Mouse (Mus musculus) midbrain, embryonic 15.5 days (tissue): ENCODE results near the gene Sptssa. TPM values are rescaled to one million over a fixed set of nuclear protein-coding genes. Genes with fewer than 3 reads are reported as not detected.

Source experiments
- ATAC-seq: fragments of 200-750 bp; cut with Nextera tagmentation; replicated peaks from 2 replicates; pipeline ENCODE4 v1.8.0; 2017; ENCODE audit warnings: moderate TSS enrichment
- H3K27ac ChIP-seq: fragments of 300-500 bp; sonication (generic); 2 replicates; pipeline ENCODE4 v1.5.1; 2015; ENCODE audit warnings: mild to moderate bottlenecking, inconsistent platforms
- H3K27me3 ChIP-seq: fragments of 300-500 bp; sonication (generic); replicated peaks from 2 replicates; pipeline ENCODE4 v1.6.1; 2015; ENCODE audit warnings: inconsistent platforms
- H3K36me3 ChIP-seq: fragments of 300-500 bp; sonication (generic); replicated peaks from 2 replicates; pipeline ENCODE4 v1.6.1; 2015; ENCODE audit warnings: inconsistent platforms
- H3K4me1 ChIP-seq: fragments of 300-500 bp; sonication (generic); 2 replicates; pipeline ENCODE4 v1.6.1; 2015; ENCODE audit warnings: inconsistent platforms
- H3K4me2 ChIP-seq: fragments of 300-500 bp; sonication (generic); 2 replicates; pipeline ENCODE4 v1.6.1; 2015; ENCODE audit warnings: inconsistent platforms, mild to moderate bottlenecking, moderate library complexity
- H3K4me3 ChIP-seq: fragments of 300-500 bp; sonication (generic); 2 replicates; pipeline ENCODE4 v1.5.1; 2015; ENCODE audit warnings: mild to moderate bottlenecking, inconsistent platforms
- H3K9ac ChIP-seq: fragments of 300-500 bp; sonication (generic); 2 replicates; pipeline ENCODE4 v1.6.1; 2015; ENCODE audit warnings: mild to moderate bottlenecking, inconsistent platforms
- H3K9me3 ChIP-seq: fragments of 300-500 bp; sonication (generic); 2 replicates; pipeline ENCODE4 v1.6.1; 2016; ENCODE audit warnings: inconsistent platforms
- WGBS: fragments of 180-500 bp; shearing (Covaris S2); methylation state at CpG from one replicate; pipeline ENCODE4 v1.1.7; 2015; ENCODE audit warnings: mixed read lengths; 5-methylcytosine and 5-hydroxymethylcytosine counted together
- polyA plus RNA-seq: library from polyadenylated mRNA; unstranded; fragments of >200 nt; fragmentation: Nextera tagmentation; extraction: Ambion mirVana; gene quantifications from 2 replicates; pipeline ENCODE4 v1.2.1, GENCODE M21; 2015

Gene Sptssa
- 169 and 171 TPM in 2 replicates for polyA plus RNA-seq

- peak; percentile 99 for ATAC-seq
- H3K9ac ChIP-seq, result peak within 1 kb of the TSS; percentile 67
- H3K9me3 ChIP-seq, result no peaks in the 10 kb centered on the region
- H3K4me3 ChIP-seq, result peak within 1 kb of the TSS; percentile 74
- no peaks in the 10 kb centered on the region for H3K36me3 ChIP-seq
- 8% methylated on average over 53 of the region's 53 CpGs for WGBS
- H3K4me1 ChIP-seq, result peaks cover 26% of the 10 kb centered on the region
- H3K27ac ChIP-seq, result peak within 1 kb of the TSS; percentile 82
- H3K27me3 ChIP-seq, result no peaks in the 10 kb centered on the region
- H3K4me2 ChIP-seq, result peak within 1 kb of the TSS; percentile 65
Observed at GRCm38 (mm10) chr12:54656396-54657171, at the start of gene Sptssa. Sptssa (minus strand) TSS chr12:54656573.

DNA sequence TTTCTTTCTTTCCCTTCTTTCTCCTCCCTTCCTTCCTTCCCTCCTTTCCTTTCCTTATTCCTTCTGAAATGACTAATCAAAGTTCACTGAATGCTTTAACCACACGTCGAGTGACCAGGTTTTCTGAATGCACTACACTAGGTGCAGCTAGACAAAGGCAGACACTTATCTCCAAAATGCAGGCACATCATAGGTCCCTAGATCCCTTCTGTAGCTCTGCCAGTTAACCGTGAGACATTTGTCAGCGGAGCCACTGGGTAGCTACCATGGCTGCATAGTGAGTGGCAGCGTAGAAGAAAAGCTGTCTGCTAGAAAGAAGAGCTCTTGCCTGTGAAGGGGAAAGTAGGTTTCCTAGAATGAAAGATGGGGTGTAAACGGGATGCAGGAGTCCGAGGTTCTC is 43.0 kb upstream of the Sptssa start:
- no peaks in the 10 kb centered on the region for H3K9me3 ChIP-seq
- H3K27ac ChIP-seq, result no peak overlapping the region
- peaks cover 7% of the 10 kb centered on the region for H3K4me1 ChIP-seq
- H3K4me3 ChIP-seq, result no peak overlapping the region
- H3K9ac ChIP-seq, result no peak overlapping the region
- 72% methylated on average over 7 of the region's 7 CpGs for WGBS
- H3K36me3 ChIP-seq, result no peaks in the 10 kb centered on the region
- no peaks in the 10 kb centered on the region for H3K27me3 ChIP-seq
- no peak overlapping the region for H3K4me2 ChIP-seq
- ATAC-seq, result no peak

DNA sequence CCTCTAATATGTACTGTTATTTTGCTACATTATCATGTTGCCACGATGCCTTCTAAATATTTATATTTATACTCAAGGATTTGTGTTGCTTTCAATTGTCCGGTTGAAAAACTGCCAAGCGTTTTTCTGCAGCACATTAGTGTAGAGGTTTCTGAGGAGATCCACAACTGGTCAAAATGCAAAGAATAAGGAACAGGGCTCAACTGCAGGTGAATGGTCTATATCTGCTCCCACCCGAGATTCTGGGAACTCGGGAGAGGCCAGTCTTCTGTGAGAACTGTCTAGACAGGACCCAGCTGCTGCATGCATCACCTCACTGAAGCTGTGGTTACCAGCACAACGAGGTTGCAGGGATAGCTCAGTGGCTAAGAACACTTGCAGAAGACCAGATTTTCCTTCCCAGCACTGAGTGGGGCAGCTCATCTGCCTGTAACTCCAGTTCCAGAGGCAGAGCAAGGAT is 41.4 kb upstream of the Sptssa start:
- Histone ChIP-seq H3K9ac (no peak overlapping the region), H3K4me1 (peaks cover 19% of the 10 kb centered on the region), H3K4me2 (no peak overlapping the region), H3K36me3 (no peaks in the 10 kb centered on the region), H3K27me3 (no peaks in the 10 kb centered on the region), H3K9me3 (no peaks in the 10 kb centered on the region), H3K27ac (peak overlapping the region; percentile 62; the same call in 1 of the 2 replicates), H3K4me3 (no peak overlapping the region)
- 50% methylated on average over 6 of the region's 6 CpGs for WGBS
- ATAC-seq, result no peak

- H3K4me3 ChIP-seq, result no peak overlapping the region
- peak overlapping the region; percentile 62 for H3K27ac ChIP-seq
- ATAC-seq, result peak; percentile 35
- peaks cover 23% of the 10 kb centered on the region for H3K4me1 ChIP-seq
- H3K9ac ChIP-seq, result no peak overlapping the region
- no peaks in the 10 kb centered on the region for H3K9me3 ChIP-seq
- H3K36me3 ChIP-seq, result no peaks in the 10 kb centered on the region; the same call in 1 of the 2 replicates
- H3K27me3 ChIP-seq, result no peaks in the 10 kb centered on the region
- no peak overlapping the region for H3K4me2 ChIP-seq
- 12% methylated on average over 7 of the region's 7 CpGs for WGBS
Observed at GRCm38 (mm10) chr12:54697003-54697597, 40.7 kb upstream of the Sptssa start.

- Histone ChIP-seq H3K27ac (peak overlapping the region; percentile 99), H3K27me3 (no peaks in the 10 kb centered on the region), H3K4me2 (peak overlapping the region; percentile 66), H3K4me1 (peaks cover 23% of the 10 kb centered on the region), H3K36me3 (no peaks in the 10 kb centered on the region; the same call in 1 of the 2 replicates), H3K9me3 (no peaks in the 10 kb centered on the region), H3K4me3 (peak overlapping the region; percentile 87), H3K9ac (peak overlapping the region; percentile 56)
- ATAC-seq, result peak; percentile 93
- WGBS, result under 1% methylated on average over 32 of the region's 32 CpGs
Observed at GRCm38 (mm10) chr12:54696242-54697002, 40.0 kb upstream of the Sptssa start.

DNA sequence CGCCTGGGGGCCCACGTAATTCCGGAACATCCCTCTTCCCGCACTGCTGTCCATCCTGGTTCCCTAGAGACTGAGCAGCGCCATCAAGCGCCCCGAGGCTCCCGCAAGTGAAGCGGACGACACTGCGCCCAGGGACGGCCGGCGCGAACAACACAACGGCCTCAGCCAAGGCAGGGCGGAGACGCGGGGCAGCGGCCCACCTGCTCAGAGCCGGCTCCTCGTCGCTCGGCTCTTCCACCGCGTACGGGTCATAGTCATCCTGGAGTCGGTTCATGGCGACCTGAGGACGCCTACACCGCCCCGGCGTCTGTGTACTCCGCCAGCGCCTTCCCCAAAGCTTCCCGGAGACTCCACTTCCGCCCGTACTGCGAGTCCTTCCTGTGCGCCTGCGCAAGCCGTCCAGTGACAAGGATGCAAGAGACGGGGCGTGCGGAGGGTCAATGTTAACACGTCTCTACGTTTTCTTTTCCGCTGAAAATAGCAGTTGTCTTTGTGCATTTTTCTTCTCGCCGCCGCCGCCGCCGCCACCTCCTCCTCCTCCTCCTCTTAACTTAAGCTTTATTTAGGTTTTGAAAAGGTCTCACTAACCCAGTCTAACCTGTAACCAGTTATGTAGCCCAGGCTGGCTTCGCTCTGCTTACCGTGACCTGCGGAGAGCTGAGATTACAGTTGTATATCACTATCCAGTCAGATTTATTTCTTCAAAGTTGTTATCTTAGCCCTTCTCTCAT is 39.3 kb upstream of the Sptssa start, which contains the start of gene Eapp:
Gene Eapp (minus strand): TSS at position 387 of the 731 bp plus-strand sequence.
- H3K9ac ChIP-seq, result peak within 1 kb of the TSS; percentile 95
- H3K27me3 ChIP-seq, result no peaks in the 10 kb centered on the region
- ATAC-seq, result peak; percentile 94
- H3K27ac ChIP-seq, result peak within 1 kb of the TSS; percentile 99
- H3K4me3 ChIP-seq, result peak within 1 kb of the TSS; percentile 87
- peak within 1 kb of the TSS; percentile 66 for H3K4me2 ChIP-seq
- under 1% methylated on average over 57 of the region's 57 CpGs for WGBS
- no peaks in the 10 kb centered on the region for H3K9me3 ChIP-seq
- peaks cover 3% of the 10 kb centered on the region; the same call in 1 of the 2 replicates for H3K36me3 ChIP-seq
- peaks cover 23% of the 10 kb centered on the region for H3K4me1 ChIP-seq

DNA sequence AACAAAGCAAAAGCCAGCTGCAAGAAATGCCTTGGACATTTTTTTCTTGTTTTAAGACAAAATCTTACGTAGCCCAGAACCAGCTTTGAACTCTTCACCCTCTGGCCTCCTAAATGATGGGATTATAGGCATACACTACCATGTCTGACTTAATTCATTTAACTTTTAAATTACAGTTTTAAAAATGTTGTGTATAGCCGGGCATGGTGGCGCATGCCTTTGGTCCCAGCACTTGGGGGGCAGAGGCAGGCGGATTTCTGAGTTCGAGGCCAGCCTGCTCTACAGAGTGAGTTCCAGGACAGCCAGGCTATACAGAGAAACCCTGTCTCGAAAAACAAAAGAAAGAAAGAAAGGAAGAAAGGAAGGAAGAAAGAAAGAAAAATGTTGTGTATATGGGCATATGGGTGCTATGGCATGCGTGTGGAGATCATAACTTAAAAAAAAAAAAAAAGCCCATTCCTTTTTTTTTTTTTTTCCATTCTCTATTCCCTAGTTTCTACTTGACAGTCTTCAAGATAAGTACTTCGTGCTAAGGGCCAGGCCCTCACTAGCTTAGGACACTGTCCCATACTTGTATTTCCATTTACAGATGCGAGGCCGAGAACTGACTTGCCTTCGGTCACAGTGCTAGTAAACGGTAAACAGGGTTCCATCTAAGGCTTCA is 38.6 kb upstream of the Sptssa start:
- Histone ChIP-seq H3K4me3 (peak overlapping the region; percentile 87), H3K36me3 (peaks cover 5% of the 10 kb centered on the region; the same call in 1 of the 2 replicates), H3K9me3 (no peaks in the 10 kb centered on the region), H3K27me3 (no peaks in the 10 kb centered on the region), H3K27ac (peak overlapping the region; percentile 99), H3K4me2 (peak overlapping the region; percentile 66), H3K4me1 (peaks cover 23% of the 10 kb centered on the region), H3K9ac (peak overlapping the region; percentile 95)
- WGBS, result 34% methylated on average over 12 of the region's 12 CpGs
- no peak for ATAC-seq

DNA sequence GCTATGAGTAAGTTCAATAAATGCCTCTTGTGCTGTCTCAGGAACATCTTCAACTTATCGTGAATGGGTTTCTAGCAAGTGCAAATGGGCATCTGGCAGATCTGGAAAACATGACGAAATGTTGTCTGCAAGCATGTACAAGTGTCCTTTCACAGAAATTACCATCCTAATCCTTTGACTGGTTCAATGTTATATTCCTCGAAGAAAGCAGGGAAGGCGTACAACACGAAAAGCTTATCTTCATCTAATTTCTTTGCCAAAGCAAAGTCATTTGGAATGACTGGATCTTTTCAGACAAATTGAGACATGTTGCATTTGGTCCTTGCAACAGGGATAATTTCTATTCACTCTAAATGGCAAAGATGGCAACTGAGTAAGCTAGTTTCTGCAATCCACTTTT is 32.7 kb upstream of the Sptssa start:
- no peaks in the 10 kb centered on the region for H3K9me3 ChIP-seq
- 96% methylated on average over 5 of the region's 5 CpGs for WGBS
- ATAC-seq, result no peak
- peaks cover 27% of the 10 kb centered on the region for H3K36me3 ChIP-seq
- H3K27me3 ChIP-seq, result no peaks in the 10 kb centered on the region
- no peak overlapping the region for H3K4me2 ChIP-seq
- H3K27ac ChIP-seq, result no peak overlapping the region
- no peak overlapping the region for H3K9ac ChIP-seq
- peaks cover 13% of the 10 kb centered on the region; the same call in 1 of the 2 replicates for H3K4me1 ChIP-seq
- no peak overlapping the region for H3K4me3 ChIP-seq

DNA sequence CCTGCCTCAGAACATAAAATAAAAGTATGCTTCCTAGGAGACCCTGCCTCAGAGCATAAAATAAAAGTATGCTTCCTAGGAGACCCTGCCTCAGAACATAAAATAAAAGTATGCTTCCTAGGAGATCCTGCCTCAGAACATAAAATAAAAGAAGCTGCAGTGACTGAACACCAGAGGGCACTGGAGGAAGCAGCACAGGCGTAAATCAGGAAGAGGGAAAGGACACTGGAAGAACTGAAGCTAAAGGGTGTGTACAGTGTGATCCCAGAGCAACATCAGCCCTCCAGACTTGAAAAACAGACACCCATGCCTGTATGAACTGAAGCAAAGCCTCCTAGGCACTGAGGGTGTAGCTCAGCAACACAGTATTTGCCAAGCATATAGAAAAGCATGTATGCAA is 26.8 kb upstream of the Sptssa start:
- Histone ChIP-seq H3K27ac (no peak overlapping the region), H3K4me2 (no peak overlapping the region), H3K36me3 (peaks cover 17% of the 10 kb centered on the region), H3K9me3 (no peaks in the 10 kb centered on the region), H3K27me3 (no peaks in the 10 kb centered on the region), H3K9ac (no peak overlapping the region), H3K4me3 (no peak overlapping the region), H3K4me1 (no peaks in the 10 kb centered on the region)
- ATAC-seq, result no peak
- 24% methylated on average over 1 of the region's 1 CpGs for WGBS

DNA sequence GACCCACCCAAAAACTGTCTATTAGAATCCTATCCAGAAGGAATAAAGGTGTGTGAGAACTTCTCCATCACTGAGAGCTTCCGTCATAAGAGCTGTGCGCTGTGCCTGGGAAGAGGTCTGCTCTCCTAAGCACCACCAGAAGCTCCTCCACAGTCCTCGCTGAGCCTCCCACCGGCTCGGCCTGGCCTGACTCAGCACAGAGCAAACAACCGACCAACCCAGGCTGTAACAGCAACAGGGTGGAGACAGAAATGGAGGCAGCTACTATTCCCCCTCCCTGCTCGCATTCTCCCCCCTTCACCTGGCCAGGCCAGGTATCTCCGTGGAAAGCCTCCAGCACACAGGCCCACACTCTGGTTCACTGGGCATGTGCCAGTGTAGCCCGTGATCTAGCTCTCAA is 20.3 kb upstream of the Sptssa start:
- Histone ChIP-seq H3K4me3 (no peak overlapping the region), H3K27me3 (no peaks in the 10 kb centered on the region), H3K4me2 (no peak overlapping the region), H3K4me1 (no peaks in the 10 kb centered on the region), H3K27ac (no peak overlapping the region), H3K9me3 (no peaks in the 10 kb centered on the region), H3K9ac (no peak overlapping the region), H3K36me3 (peaks cover 17% of the 10 kb centered on the region)
- 97% methylated on average over 9 of the region's 9 CpGs for WGBS
- no peak for ATAC-seq

DNA sequence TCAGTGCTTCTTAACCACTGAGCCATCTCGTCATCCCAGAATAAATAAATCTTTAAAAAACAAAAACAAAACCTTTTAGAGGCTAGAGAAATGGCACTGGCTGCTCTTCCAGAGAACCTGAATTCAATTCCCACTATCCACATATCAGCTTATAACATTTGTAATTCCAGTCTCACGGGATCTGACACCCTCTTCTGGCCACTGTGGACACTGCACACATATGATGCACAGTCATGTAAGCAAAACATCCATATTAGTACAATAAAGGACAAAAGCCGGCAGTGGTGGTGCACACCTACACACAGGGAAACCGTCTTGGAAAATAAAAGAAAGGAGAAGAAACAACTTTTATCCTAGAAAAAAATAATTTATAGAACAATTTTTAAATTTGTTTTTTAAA is 19.0 kb upstream of the Sptssa start:
- H3K4me3 ChIP-seq, result no peak overlapping the region
- no peaks in the 10 kb centered on the region for H3K4me1 ChIP-seq
- no peak overlapping the region for H3K27ac ChIP-seq
- H3K9me3 ChIP-seq, result no peaks in the 10 kb centered on the region
- peaks cover 21% of the 10 kb centered on the region for H3K36me3 ChIP-seq
- H3K4me2 ChIP-seq, result no peak overlapping the region
- H3K9ac ChIP-seq, result no peak overlapping the region
- 97% methylated on average over 4 of the region's 4 CpGs for WGBS
- no peaks in the 10 kb centered on the region for H3K27me3 ChIP-seq
- no peak for ATAC-seq
